Mouse (Mus musculus) neutrophil, adult 59 days (primary cell): Measurements from ENCODE around the gene Kpna4. TPM values are rescaled to one million over a fixed set of nuclear protein-coding genes. Genes with fewer than 3 reads are reported as not detected.

Experiments used
- total RNA-seq, 2 experiments: library from RNA; stranded (reverse); gene quantifications; 1 replicate in 1 of 2; 2 replicates in 1 of 2; pipeline ENCODE4 v1.2.4; 2023

The Kpna4 gene
- total RNA-seq = 100 to 1,000 TPM; 101 to 117 TPM

GRCm38 (mm10) chr3:69126509-69127345 lies at the start of gene Kpna4:
TSS of gene Kpna4 (minus strand) at chr3:69127113.

GRCm38 (mm10) chr3:69044645-69045399 lies 82.1 kb downstream of the Kpna4 start, which contains the start of gene Trim59:
TSS of gene Trim59 (minus strand) at chr3:69044755.

Other genes with a start within 250 kb of the Kpna4 start
- gene Ift80, start 122.5 kb downstream of the Kpna4 start, total RNA-seq = 10 to 100 TPM; 11.3 to 14.0 TPM
- gene Smc4, start 122.4 kb downstream of the Kpna4 start, total RNA-seq = 100 to 1,000 TPM; 136 to 143 TPM
- gene Trim59, start 82.4 kb downstream of the Kpna4 start, total RNA-seq = 10 to 100 TPM; 28.6 to 31.3 TPM
- under 1 TPM in 1 of 2 experiments, not detected in 1; 0.29 TPM for gene Arl14, start 95.3 kb upstream of the Kpna4 start, total RNA-seq
- gene Ppm1l, start 189.7 kb upstream of the Kpna4 start, total RNA-seq = 1 to 10 TPM; 1.5 to 2.3 TPM